Mouse (Mus musculus) testis, postnatal 14 days (tissue): Measurements from ENCODE around the gene F12.

ENCODE experiments used
- DNase-seq: peaks from one replicate; pipeline ENCODE4 v3.0.0; 2021; ENCODE audit warnings: low spot score

Gene F12

DNA sequence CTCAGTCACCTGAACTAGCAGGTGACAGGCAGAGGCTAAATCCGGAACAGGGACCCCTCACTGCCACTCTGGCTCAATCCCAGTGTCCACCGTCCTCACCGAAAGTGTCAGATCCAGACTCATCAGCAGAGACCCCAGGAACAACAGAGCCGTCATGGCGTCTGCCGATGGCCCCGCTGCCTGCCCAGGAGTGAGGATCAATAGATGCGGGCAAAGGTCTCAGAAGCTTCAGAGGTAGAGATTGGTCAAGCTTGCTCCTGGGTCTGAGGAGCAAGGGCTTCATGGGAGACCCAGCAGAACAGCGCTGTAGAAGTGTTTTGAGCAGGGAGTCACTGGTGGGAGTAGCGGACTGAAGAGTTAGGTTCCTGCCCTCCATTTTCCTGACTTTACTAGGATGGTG is at the start of gene F12:
Gene F12 (minus strand): TSS at position 181 of the 400 bp plus-strand sequence.
- no peak for DNase-seq

GRCm38 (mm10) chr13:55476256-55476655 is 49.7 kb upstream of the F12 start:
- no peak for DNase-seq

DNA sequence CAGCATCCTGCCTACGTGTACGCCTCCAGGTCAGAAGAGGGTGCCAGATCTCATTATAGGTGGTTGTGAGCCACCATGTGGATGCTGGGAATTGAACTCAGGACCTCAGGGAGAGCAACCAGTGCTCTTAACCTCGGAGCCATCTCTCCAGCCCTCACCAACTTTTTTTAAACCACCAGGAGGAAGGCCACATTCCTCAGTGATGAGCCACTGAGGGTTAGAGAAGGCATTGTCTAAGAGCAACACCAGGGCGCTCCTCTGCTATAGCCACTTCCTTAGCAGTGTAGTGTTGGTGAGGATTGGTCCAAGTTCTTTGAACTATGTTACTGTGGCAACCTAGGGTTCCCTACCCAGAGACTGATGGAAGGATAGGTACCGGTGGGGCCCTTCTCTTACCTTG is 49.2 kb upstream of the F12 start:
- no peak for DNase-seq

DNA sequence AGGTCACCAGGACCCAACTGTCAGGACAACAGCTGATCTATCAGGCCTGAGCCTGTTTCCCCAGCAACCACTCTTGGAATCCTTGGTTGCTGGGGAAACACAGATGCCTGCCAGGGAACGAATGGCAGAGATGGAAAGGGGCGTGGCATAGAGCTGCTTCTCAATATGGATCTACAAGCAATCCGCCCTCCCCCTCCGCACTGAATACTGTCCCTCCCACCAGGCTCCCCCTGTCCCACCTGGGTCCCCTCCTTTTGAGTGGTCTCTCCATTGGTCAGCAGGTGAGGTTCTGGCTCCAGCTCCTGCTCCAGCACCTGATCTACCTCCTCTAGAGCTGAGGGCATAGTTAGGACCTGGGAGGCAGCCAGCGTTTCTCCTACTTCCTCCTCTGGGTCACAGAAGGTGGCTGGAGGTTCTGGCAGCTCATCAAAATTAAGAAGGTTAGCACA is 48.1 kb upstream of the F12 start:
- DNase-seq: no peak

- peak; percentile 81 for DNase-seq
Measured at GRCm38 (mm10) chr13:55473961-55474360, 47.4 kb upstream of the F12 start.

DNA sequence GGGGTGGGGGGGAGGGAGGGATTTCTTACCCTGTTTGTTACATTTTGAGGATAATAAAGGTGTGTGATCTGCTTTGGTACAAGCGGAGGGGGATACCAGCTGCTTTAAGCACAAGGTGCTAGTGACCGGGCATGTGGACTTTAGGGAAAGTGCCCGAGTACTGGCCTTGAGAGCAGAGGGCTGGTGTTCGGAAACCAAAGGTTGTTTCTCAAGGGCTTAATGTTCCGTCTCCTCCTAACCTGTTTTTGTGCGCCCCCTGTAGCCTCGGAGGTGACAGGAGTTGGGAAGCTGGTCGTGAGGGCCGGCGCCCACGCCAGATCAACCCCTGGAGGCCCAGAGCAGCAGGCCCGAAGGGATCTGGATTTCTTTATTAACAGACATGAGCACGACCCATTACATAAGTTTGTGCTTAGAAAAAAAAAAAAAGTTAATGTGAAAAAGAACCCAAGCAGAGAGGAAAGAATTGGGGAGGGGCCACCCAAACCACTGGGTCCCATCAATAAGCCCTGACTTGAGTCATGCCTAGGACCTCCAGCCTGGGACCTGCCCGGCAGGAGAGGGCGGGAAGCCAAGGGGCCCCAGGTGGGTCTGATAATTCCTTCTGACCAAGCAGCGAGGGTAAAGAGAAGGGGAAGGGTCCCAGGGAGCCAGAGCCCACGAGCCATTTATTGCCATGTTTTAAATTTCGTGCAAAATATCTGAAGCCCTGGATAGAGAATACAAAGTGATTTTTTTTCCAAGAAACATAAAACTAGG is 46.7 kb upstream of the F12 start:
- no peak for DNase-seq

DNA sequence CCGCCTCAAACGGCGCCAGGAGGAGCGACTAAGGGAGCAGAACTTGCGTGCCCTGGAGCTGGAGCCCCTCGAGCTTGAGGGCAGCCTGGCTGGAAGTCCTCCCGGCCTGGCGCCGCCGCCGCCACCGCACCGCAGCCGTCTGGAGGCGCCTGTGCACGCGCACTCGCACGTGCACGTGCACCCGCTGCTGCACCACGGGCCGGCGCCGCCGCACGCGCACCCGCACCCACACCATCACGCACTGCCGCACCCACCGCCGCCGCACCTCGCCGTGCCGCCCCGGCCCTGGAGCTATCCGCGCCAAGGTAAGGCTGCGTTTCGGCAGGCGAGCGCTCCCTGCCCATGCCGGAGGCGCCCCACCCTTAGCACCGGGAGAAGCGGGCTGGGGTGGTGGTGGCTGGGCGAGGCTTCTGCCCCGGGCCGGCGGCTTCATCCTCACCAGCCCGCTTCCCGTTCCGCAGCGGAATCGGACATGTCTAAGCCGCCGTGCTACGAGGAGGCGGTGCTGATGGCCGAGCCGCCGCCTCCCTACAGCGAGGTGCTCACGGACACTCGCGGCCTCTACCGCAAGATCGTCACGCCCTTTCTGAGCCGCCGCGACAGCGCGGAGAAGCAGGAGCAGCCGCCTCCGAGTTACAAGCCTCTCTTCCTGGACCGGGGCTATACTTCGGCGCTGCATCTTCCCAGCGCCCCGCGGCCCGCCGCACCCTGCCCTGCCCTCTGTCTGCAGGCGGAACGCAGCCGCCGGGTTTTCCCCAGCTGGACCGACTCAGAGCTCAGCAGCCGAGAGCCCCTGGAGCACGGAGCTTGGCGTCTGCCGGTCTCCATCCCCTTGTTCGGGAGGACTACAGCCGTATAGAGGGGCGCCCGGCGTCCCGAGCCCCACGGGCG is 45.8 kb upstream of the F12 start:
- DNase-seq: peak; percentile 48

DNA sequence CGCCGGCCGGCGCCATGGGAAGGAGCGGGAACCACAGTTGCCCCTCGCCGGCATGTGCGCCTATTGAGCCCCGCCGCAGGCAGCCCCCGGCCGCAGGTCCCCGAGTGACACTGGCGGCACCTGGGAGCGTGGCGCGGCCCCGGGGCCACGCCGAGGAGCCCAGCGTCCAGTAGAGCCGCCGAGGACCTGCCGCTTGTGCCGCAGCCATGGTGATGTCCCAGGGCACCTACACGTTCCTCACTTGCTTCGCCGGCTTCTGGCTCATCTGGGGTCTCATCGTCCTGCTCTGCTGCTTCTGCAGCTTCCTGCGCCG is 45.2 kb upstream of the F12 start:
- no peak for DNase-seq

DNA sequence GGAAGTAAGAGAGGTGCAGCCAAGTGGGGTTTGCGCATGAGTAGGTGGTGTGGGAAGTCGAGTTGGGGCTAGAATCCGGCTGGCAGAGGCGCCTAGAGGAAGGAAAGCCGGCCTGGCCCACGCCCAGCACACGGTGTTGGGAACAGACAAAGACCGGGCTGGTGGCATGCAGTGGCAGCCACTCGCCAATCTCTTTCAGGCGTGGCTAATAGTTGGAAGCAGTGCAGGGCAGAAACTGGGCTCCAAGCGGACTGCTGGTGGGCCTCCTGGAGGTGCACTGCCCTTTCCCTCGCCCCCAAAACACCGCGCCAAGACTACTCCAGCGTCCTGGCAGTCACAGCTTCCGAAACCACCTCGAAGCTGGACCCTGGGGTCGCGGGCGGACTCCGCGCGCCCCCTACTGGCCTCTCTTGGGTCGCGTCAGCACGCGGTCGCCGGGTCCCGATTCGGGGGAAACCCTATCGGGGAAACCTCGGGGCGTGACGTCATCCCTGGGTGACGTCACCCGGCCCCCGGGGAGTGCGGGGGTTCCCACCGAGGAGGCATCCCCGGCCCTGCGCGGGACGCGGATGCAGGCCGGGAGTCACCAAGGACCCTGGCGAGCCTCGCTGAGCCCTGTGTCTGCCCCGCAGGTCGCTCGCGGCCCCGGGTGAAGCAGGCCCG is 44.7 kb upstream of the F12 start:
- DNase-seq: peak; percentile 74

DNA sequence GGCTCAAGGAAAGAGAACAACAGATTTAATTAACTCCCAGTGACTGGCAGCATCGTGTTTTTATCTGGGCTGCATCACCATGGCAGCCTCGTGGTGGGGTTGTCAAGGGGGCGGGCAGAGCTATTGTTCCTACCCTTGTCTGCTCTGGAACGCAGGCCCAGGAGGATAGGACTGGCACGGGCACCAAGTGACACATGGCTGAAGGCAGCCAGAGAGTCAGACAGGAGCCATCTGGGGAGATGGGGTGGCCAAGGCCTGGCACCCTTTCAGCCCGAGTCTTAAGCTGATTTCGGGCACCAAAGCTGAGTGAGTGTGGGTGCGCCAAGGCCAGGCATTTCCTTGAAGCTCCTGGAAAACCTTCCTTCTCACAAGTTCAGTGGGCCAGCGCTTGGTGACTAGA is 43.8 kb upstream of the F12 start:
- no peak for DNase-seq

GRCm38 (mm10) chr13:55468851-55469560 is 42.4 kb upstream of the F12 start:
- DNase-seq: no peak

GRCm38 (mm10) chr13:55465830-55466440 is 39.3 kb upstream of the F12 start:
- DNase-seq: no peak

- no peak for DNase-seq
Measured at GRCm38 (mm10) chr13:55465184-55465583, 38.6 kb upstream of the F12 start.

DNA sequence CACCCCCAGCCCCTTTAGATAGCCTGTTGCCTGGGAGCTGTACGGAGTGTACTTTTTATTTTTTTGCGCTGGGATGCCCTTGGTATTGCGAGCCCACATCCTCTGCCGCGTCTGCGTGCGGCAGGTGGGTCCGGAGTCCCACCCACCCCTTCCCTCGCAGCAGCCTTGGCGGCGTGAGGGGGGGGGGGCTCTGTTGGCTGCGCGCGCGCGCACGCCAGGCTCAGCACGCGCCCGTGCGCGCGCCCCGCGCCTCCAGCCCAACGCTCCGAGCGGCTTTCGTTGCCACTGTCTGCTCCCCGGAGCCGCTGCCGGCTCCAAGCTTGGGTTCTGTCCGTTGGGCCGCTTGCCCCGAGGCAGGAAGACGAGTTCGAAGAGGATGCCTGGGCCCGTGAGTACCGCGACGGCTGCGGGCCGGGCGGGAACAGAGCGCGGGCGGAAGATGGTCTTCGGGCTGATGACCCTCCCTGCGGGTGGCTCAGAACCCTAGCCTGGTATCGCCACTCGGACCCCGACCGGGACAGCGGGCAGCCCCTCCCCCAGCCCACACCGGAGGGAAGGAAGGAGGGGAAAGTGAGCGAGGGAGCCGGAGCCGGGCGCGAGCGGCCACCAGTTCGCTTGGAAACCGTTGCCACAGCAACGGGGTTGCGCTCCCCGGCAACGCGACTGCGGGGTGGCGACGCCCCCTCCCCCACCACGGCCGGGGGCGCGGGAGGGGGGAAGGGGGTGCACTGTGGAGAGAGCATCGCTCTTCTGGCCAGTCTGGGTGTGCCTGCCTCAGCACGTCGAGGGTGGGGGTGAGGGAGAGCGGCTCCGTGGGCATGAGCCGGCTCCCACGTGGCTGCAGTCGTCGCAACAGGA is 37.7 kb upstream of the F12 start, which contains the start of gene Prr7:
Gene Prr7 (plus strand): TSS at position 241 of the 858 bp plus-strand sequence.
- DNase-seq: peak; percentile 74

DNA sequence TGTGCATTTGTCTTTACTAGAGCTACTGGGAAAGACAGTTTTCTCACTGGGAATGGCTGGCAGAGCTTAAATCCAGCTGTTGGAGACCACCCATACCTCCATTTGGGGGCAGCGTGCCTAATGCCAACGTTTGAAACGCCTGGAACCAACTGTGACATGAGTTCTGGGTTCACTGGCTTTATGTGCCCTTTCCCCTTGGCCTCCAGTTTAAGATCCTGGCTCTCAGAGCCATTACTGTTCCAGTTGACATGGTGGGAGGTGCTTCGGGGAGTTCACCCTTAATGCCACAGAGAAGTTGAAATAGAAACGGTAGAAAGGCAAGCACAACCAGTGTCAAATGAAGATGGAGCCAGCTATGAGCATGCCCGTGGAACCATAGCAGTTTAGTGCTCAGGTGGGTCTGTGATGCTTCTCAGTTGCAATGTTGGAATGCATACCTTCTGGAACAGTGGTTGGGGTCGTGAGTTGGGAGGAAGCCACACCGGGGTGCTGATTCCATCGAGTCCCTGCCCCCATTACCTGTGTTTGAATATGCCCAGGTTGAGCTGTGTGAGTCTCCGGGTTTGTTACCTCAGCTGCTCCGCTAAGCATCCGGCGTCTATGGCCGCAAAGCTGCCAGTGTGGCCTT is 36.9 kb upstream of the F12 start:
- no peak for DNase-seq

DNA sequence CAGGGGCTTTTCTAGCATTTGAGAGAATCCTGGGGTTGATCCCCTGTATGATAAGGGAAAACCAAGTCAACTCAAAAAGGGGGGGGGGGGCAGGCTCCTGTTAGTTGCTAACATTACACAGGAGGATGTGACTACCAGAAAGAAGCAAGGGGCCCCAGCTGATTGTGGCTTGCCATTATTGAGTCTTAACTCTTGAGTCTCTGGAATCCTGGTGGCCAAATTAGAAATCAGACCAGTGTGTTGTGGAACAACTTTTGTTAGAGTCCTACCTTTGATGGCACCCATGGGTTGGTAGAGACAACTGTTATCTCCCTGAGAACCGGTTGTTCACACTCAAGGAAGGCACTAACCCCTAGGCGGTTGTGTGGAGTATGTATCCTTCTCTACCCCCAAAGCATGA is 36.4 kb upstream of the F12 start:
- no peak for DNase-seq

- no peak for DNase-seq
Measured at GRCm38 (mm10) chr13:55451785-55452549, 25.4 kb upstream of the F12 start.

DNA sequence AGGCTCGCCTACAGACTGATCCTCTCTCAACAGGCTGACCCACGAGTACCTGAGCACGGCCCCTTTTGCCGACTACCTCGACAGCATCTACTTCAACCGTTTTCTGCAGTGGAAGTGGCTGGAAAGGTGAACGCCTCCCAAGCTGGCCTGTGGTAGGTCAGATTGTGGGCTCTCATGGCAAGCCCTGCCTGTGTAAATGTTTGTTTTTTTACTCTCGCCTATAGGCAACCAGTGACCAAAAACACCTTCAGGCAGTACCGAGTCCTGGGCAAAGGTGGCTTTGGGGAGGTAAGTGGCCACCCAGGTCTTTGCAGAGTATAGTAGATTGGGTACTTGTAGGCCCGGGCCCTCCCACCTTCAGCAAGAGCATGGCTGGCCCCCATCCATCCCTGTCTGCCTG is 24.7 kb upstream of the F12 start:
- DNase-seq: no peak

GRCm38 (mm10) chr13:55450511-55450980 is 24.0 kb upstream of the F12 start:
- DNase-seq: peak; percentile 53
